Mouse (Mus musculus): Measurements from ENCODE around the gene Mesp1. TPM values are rescaled to one million over a fixed set of nuclear protein-coding genes. Genes with fewer than 3 reads are reported as not detected.
A peak's percentile ranks its signal among the peaks of the same experiment; 100 is the strongest.

The Mesp1 gene
- 0.19 TPM in 1 of 2 replicates, not detected in the other for polyA plus RNA-seq (2015; fragmentation: Nextera tagmentation; extraction: Ambion mirVana)

GRCm38 (mm10) chr7:79793688-79794087 lies at the start of gene Mesp1:
Mesp1 (minus strand) TSS chr7:79793788.
- no peak for ATAC-seq (ENCODE audit: low FRiP score, low read depth)
- no peaks in the 10 kb centered on the region for H3K9me3 ChIP-seq
- peaks cover 17% of the 10 kb centered on the region for H3K4me1 ChIP-seq (replicated peaks)
- H3K27me3 ChIP-seq = peaks cover 50% of the 10 kb centered on the region
- H3K4me3 ChIP-seq = peak within 1 kb of the TSS; percentile 44
- WGBS = 77% methylated on average over 6 of the region's 6 CpGs
- no peak within 1 kb of the TSS for H3K27ac ChIP-seq (replicated peaks)
- peak within 1 kb of the TSS; percentile 45 for H3K9ac ChIP-seq
- H3K4me2 ChIP-seq = peak within 1 kb of the TSS; percentile 65
- no peaks in the 10 kb centered on the region for H3K36me3 ChIP-seq

GRCm38 (mm10) chr7:79842163-79842562 lies 48.6 kb upstream of the Mesp1 start:
- no peaks in the 10 kb centered on the region for H3K36me3 ChIP-seq
- WGBS = 63% methylated on average over 7 of the region's 7 CpGs
- no peaks in the 10 kb centered on the region for H3K9me3 ChIP-seq
- H3K9ac ChIP-seq = no peak overlapping the region
- H3K4me2 ChIP-seq = no peak overlapping the region
- peaks cover 5% of the 10 kb centered on the region; the same call in 1 of the 2 replicates for H3K27me3 ChIP-seq
- H3K4me3 ChIP-seq = no peak overlapping the region
- H3K27ac ChIP-seq (replicated peaks) = no peak overlapping the region
- ATAC-seq (ENCODE audit: low FRiP score, low read depth) = no peak
- H3K4me1 ChIP-seq (replicated peaks) = no peaks in the 10 kb centered on the region

- no peaks in the 10 kb centered on the region for H3K9me3 ChIP-seq
- ATAC-seq (ENCODE audit: low FRiP score, low read depth) = no peak
- WGBS = 73% methylated on average over 2 of the region's 2 CpGs
- no peaks in the 10 kb centered on the region for H3K36me3 ChIP-seq
- H3K4me3 ChIP-seq = no peak overlapping the region
- no peak overlapping the region for H3K9ac ChIP-seq
- no peaks in the 10 kb centered on the region for H3K4me1 ChIP-seq (replicated peaks)
- H3K4me2 ChIP-seq = no peak overlapping the region
- H3K27me3 ChIP-seq = no peaks in the 10 kb centered on the region
- H3K27ac ChIP-seq (replicated peaks) = no peak overlapping the region
Measured at GRCm38 (mm10) chr7:79837247-79837646, 43.7 kb upstream of the Mesp1 start.

GRCm38 (mm10) chr7:79835196-79835595 lies 41.6 kb upstream of the Mesp1 start:
- no peaks in the 10 kb centered on the region for H3K27me3 ChIP-seq
- H3K4me3 ChIP-seq = no peak overlapping the region
- H3K4me1 ChIP-seq (replicated peaks) = no peaks in the 10 kb centered on the region
- no peak for ATAC-seq (ENCODE audit: low FRiP score, low read depth)
- H3K9ac ChIP-seq = no peak overlapping the region
- H3K4me2 ChIP-seq = no peak overlapping the region
- no peaks in the 10 kb centered on the region for H3K9me3 ChIP-seq
- no peak overlapping the region for H3K27ac ChIP-seq (replicated peaks)
- H3K36me3 ChIP-seq = no peaks in the 10 kb centered on the region
- 96% methylated on average over 6 of the region's 6 CpGs for WGBS

GRCm38 (mm10) chr7:79832980-79833379 lies 39.4 kb upstream of the Mesp1 start:
- H3K27me3 ChIP-seq = no peaks in the 10 kb centered on the region
- no peak for ATAC-seq (ENCODE audit: low FRiP score, low read depth)
- no peak overlapping the region for H3K4me2 ChIP-seq
- no peak overlapping the region for H3K27ac ChIP-seq (replicated peaks)
- H3K4me1 ChIP-seq (replicated peaks) = no peaks in the 10 kb centered on the region
- H3K4me3 ChIP-seq = no peak overlapping the region
- H3K9me3 ChIP-seq = no peaks in the 10 kb centered on the region
- H3K36me3 ChIP-seq = no peaks in the 10 kb centered on the region
- no peak overlapping the region for H3K9ac ChIP-seq

- no peaks in the 10 kb centered on the region for H3K9me3 ChIP-seq
- H3K9ac ChIP-seq = no peak overlapping the region
- H3K27me3 ChIP-seq = no peaks in the 10 kb centered on the region
- no peak overlapping the region for H3K4me2 ChIP-seq
- H3K4me1 ChIP-seq (replicated peaks) = no peaks in the 10 kb centered on the region
- 74% methylated on average over 6 of the region's 6 CpGs for WGBS
- no peaks in the 10 kb centered on the region for H3K36me3 ChIP-seq
- no peak overlapping the region for H3K4me3 ChIP-seq
- H3K27ac ChIP-seq (replicated peaks) = no peak overlapping the region
- no peak for ATAC-seq (ENCODE audit: low FRiP score, low read depth)
Measured at GRCm38 (mm10) chr7:79831585-79831984, 38.0 kb upstream of the Mesp1 start.

- ATAC-seq (ENCODE audit: low FRiP score, low read depth) = no peak
- no peak overlapping the region for H3K9ac ChIP-seq
- H3K4me3 ChIP-seq = no peak overlapping the region
- no peak overlapping the region for H3K4me2 ChIP-seq
- H3K27me3 ChIP-seq = no peaks in the 10 kb centered on the region
- H3K27ac ChIP-seq (replicated peaks) = no peak overlapping the region
- no peaks in the 10 kb centered on the region for H3K9me3 ChIP-seq
- H3K4me1 ChIP-seq (replicated peaks) = no peaks in the 10 kb centered on the region
- H3K36me3 ChIP-seq = no peaks in the 10 kb centered on the region
- WGBS = 75% methylated on average over 6 of the region's 6 CpGs
Measured at GRCm38 (mm10) chr7:79831145-79831544, 37.6 kb upstream of the Mesp1 start.

- H3K36me3 ChIP-seq = no peaks in the 10 kb centered on the region
- H3K9me3 ChIP-seq = no peaks in the 10 kb centered on the region
- no peak overlapping the region for H3K9ac ChIP-seq
- H3K27ac ChIP-seq (replicated peaks) = no peak overlapping the region
- ATAC-seq (ENCODE audit: low FRiP score, low read depth) = no peak
- H3K4me1 ChIP-seq (replicated peaks) = no peaks in the 10 kb centered on the region
- no peaks in the 10 kb centered on the region for H3K27me3 ChIP-seq
- no peak overlapping the region for H3K4me2 ChIP-seq
- 73% methylated on average over 3 of the region's 3 CpGs for WGBS
- H3K4me3 ChIP-seq = no peak overlapping the region
Measured at GRCm38 (mm10) chr7:79828341-79828740, 34.8 kb upstream of the Mesp1 start.

GRCm38 (mm10) chr7:79822092-79822695 lies 28.6 kb upstream of the Mesp1 start:
- no peak overlapping the region for H3K9ac ChIP-seq
- no peak for ATAC-seq (ENCODE audit: low FRiP score, low read depth)
- no peak overlapping the region for H3K27ac ChIP-seq (replicated peaks)
- H3K36me3 ChIP-seq = no peaks in the 10 kb centered on the region
- no peak overlapping the region for H3K4me3 ChIP-seq
- H3K27me3 ChIP-seq = peaks cover 4% of the 10 kb centered on the region; the same call in 1 of the 2 replicates
- H3K4me2 ChIP-seq = no peak overlapping the region
- H3K9me3 ChIP-seq = no peaks in the 10 kb centered on the region
- 89% methylated on average over 12 of the region's 12 CpGs for WGBS
- peaks cover 7% of the 10 kb centered on the region; the same call in 1 of the 2 replicates for H3K4me1 ChIP-seq (replicated peaks)

- no peak overlapping the region for H3K9ac ChIP-seq
- H3K27me3 ChIP-seq = peaks cover 4% of the 10 kb centered on the region; the same call in 1 of the 2 replicates
- peaks cover 7% of the 10 kb centered on the region; the same call in 1 of the 2 replicates for H3K4me1 ChIP-seq (replicated peaks)
- no peak overlapping the region for H3K4me2 ChIP-seq
- ATAC-seq (ENCODE audit: low FRiP score, low read depth) = no peak
- no peaks in the 10 kb centered on the region for H3K36me3 ChIP-seq
- no peak overlapping the region for H3K4me3 ChIP-seq
- no peak overlapping the region for H3K27ac ChIP-seq (replicated peaks)
- H3K9me3 ChIP-seq = no peaks in the 10 kb centered on the region
- 50% methylated on average over 11 of the region's 11 CpGs for WGBS
Measured at GRCm38 (mm10) chr7:79819996-79820395, 26.4 kb upstream of the Mesp1 start.

GRCm38 (mm10) chr7:79819515-79819914 lies 25.9 kb upstream of the Mesp1 start:
- no peaks in the 10 kb centered on the region for H3K9me3 ChIP-seq
- WGBS = 63% methylated on average over 4 of the region's 4 CpGs
- no peaks in the 10 kb centered on the region for H3K36me3 ChIP-seq
- H3K4me3 ChIP-seq = no peak overlapping the region
- H3K27me3 ChIP-seq = peaks cover 4% of the 10 kb centered on the region; the same call in 1 of the 2 replicates
- no peak overlapping the region for H3K27ac ChIP-seq (replicated peaks)
- no peak for ATAC-seq (ENCODE audit: low FRiP score, low read depth)
- no peak overlapping the region for H3K9ac ChIP-seq
- no peak overlapping the region for H3K4me2 ChIP-seq
- H3K4me1 ChIP-seq (replicated peaks) = peaks cover 7% of the 10 kb centered on the region; the same call in 1 of the 2 replicates

GRCm38 (mm10) chr7:79818321-79818720 lies 24.7 kb upstream of the Mesp1 start:
- Histone ChIP-seq H3K36me3 (no peaks in the 10 kb centered on the region), H3K4me3 (no peak overlapping the region), H3K4me2 (no peak overlapping the region), H3K27me3 (peaks cover 4% of the 10 kb centered on the region; the same call in 1 of the 2 replicates), H3K4me1 (replicated peaks) (peaks cover 7% of the 10 kb centered on the region; the same call in 1 of the 2 replicates), H3K9me3 (no peaks in the 10 kb centered on the region), H3K9ac (no peak overlapping the region), H3K27ac (replicated peaks) (no peak overlapping the region)
- 10% methylated on average over 6 of the region's 6 CpGs for WGBS
- no peak for ATAC-seq (ENCODE audit: low FRiP score, low read depth)

- Histone ChIP-seq H3K36me3 (no peaks in the 10 kb centered on the region), H3K4me3 (no peak overlapping the region), H3K9ac (no peak overlapping the region), H3K27ac (replicated peaks) (no peak overlapping the region), H3K4me2 (no peak overlapping the region), H3K4me1 (replicated peaks) (peaks cover 10% of the 10 kb centered on the region), H3K27me3 (0 out of 2 replicates have a peak, but pooled peaks cover 7% of the 10 kb centered on the region), H3K9me3 (no peaks in the 10 kb centered on the region)
- ATAC-seq (ENCODE audit: low FRiP score, low read depth) = no peak
- 82% methylated on average over 1 of the region's 1 CpGs for WGBS
Measured at GRCm38 (mm10) chr7:79813409-79813808, 19.8 kb upstream of the Mesp1 start.
